Mouse (Mus musculus) gastrocnemius, postnatal 10 days (tissue): ENCODE data around the gene Kynu. TPM values are rescaled to one million over a fixed set of nuclear protein-coding genes. Genes with fewer than 3 reads are reported as not detected.
A peak's percentile ranks its signal among the peaks of the same experiment; 100 is the strongest.

Experiments used
- DNase-seq: peaks from one replicate; pipeline ENCODE4 v3.0.0; 2021; ENCODE audit warnings: mixed read lengths
- long read RNA-seq, 2 experiments: library from polyadenylated mRNA; stranded (forward); transcript quantifications; one replicate each; pipeline ENCODE4 v2.0.0; 2021
- total RNA-seq, 2 experiments: library from RNA; stranded (reverse); gene quantifications; 2 replicates each; pipeline ENCODE4 v1.2.3; 2021

Gene Kynu
- total RNA-seq, result not detected
- long read RNA-seq, experiment 1, result 0 reads
- long read RNA-seq, experiment 2, result 0 reads

GRCm38 (mm10) chr2:43555062-43555888 is at the start of gene Kynu:
Gene Kynu, plus strand, starts transcription at chr2:43555329.
- no peak for DNase-seq

DNA sequence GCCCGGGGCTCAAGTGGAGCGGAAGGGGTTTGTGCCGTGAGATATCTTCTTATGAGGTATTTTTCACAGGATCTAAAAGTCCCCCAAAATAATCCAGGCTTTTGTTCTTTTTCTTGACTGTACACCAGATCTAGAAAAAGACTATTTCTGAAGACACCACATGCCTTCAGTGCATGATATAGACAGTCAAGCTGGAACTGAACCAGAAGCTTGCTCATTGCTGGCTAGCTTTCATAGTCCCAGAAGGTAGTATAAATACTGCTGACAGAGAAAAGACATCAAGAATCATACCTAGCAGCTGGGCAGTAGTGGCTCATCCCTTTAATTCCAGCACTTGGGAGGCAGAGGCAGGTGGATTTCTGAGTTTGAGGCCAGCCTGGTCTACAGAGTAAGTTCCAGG is 48.9 kb upstream of the Kynu start:
- no peak for DNase-seq

DNA sequence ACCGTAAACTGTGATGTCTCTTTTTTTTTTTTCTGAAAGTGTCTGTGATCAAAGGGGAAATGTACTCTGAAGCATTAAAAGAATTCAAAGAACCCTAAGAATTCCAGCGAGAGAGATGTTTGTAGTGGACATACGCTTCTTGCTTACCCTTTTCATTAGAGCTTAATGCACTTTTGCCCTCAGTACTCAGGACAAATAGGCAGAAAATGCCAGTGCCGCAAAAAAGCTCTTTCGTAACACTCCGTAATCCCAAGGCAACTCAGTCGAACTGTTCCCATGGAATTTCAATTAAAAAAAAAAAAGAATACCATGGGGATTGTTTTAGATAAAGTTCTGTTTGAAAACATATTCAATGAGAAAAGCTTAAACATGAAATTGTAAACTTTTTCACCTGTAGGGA is 41.3 kb upstream of the Kynu start:
- DNase-seq, result no peak

- no peak for DNase-seq
Observed at GRCm38 (mm10) chr2:43534417-43534816, 20.7 kb upstream of the Kynu start.

DNA sequence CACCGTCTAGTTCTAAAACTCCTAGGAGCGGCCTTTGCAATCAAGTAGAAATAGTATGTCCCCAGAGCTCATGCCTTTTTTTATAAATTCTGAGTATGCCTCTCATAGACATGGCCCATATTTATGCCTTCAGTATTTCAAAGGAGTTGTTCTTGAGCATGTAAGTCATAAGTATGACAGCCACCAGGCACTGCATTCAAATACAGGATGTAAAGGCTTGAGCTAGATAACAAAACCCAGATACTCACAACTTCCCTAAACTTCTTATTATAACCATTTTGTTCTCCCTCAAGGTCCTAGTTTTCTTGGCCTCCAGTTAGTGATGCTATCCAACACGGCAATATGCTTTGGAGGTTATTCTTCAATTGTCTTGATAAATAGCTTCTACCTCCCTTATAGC is 12.5 kb upstream of the Kynu start:
- DNase-seq, result no peak

GRCm38 (mm10) chr2:43545665-43546064 is 9.5 kb upstream of the Kynu start:
- no peak for DNase-seq

DNA sequence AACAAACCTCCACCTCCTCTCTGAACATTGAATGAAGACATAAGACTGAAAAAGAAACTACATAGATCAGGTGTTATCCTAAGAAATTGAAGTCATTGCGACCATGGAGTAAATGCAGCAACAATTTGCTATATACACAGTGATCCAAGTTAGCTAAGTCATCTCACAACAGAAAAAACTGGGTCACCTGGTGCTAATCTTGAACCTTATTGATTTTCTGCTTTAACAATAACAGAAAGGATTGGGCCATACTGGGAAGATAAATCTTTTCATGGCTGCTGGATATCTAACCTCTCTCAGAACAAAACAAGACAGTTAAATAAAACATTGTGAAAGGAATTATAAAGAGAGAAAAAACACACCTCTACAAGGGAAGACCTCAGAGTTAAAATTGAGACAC is 8.7 kb upstream of the Kynu start:
- DNase-seq, result no peak

GRCm38 (mm10) chr2:43554216-43554615 is 913 bp upstream of the Kynu start:
- DNase-seq, result no peak

GRCm38 (mm10) chr2:43555889-43556285 is 758 bp downstream of the Kynu start:
- DNase-seq, result no peak

DNA sequence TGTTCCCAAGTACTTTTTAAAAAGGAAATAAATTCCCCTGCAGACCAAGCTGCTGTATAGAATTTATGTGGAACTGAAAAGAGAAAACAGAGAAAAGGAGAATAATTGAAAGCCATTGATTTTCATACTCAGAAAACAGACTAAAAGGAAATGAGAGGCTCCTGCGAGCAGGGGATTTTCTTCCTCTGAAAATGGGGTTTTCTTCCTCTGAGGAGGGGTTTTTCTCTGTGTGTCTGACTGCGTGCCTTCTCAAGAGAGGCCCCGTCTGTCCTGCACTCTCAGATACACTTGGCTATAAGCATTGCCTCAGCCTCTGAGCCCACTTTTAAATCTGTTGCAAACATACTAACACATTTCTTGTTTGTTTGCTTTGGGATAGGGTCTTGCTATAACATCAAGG is 1.9 kb downstream of the Kynu start:
- DNase-seq, result no peak

DNA sequence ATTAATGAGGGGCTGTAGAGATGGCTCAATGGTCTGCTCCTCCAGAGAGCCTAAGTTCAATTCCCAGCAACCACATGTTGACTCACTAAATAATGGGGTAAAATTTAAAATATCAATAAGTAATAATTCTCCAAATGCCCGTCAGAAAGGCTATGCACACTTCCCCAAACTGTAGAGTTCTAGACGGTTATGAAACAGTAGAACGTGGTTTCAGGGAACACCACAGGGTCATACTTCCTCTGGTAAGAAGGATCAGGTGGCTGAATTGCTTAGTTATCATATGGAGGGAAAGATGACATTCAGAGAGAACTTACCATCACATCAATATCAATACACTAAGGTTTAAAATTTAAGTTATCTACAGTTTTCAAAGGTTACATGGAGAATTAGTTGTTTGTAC is 6.1 kb downstream of the Kynu start:
- DNase-seq, result no peak

- no peak for DNase-seq
Observed at GRCm38 (mm10) chr2:43562779-43563178, 7.7 kb downstream of the Kynu start.

DNA sequence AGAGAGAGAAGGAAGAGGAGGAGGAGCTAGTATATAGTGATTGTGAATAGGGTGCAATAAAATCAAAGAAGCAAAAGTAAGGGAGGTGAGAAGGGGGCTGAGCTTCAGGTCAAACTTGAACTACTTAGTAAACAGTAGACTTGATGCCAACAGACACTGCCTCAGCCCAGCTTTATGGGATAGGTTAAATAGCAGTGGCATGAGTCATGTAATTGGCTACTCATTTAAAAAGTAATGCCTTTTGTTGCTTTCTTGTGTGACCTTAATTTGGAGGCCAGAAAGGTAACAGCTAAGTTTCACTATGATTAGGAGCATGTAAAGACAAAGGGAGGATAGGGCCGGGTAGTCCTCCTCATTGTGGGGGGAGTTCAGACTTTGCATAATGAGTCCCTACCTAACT is 13.3 kb downstream of the Kynu start:
- no peak for DNase-seq

DNA sequence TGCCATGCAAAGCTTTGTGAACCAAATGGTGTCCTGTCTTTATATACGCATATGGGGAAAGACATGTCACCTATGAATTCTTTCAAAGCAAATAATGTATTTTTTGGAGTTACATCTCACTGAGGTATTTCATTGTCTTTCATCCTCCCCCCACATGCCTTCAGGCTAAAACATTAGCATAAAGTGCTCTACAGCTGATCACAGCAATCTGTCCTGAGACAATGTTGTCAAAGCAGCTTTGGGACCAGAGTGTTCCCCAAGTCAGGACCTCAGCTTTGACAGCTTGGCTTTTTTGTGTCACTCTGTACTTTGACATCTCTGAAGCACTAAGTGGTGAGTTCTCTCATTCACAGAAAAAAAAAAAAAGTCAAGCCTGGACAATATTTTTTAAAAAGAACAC is 18.4 kb downstream of the Kynu start:
- DNase-seq, result no peak

DNA sequence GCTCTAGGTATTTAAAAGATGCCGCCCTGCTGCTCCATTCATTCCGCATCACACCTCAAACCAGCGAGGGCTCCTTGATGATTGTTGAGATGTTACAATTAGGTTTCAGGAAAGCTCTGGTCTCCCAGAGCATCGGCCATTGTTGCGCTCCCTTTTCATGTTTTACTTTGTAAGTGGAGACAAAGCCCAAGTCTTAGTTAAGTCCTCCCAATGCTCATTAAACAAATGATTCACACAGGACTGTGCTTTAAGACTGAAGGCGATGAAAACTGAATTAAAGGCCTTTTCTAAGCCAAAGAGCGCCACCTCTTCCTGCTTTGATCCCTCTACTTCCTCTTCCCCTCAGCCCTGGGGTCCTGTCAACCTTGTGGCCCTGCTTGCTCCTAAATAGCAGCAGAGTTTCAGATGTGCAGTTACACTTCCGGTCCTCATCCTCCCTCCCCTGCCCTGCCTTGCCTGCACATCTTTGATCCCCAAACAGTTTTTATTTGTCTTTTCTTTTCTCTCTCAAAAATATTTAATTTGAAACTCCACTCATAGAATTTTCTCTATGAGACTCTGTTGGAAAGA is 28.2 kb downstream of the Kynu start:
- DNase-seq, result no peak

GRCm38 (mm10) chr2:43585508-43585907 is 30.4 kb downstream of the Kynu start:
- no peak for DNase-seq

- DNase-seq, result no peak
Observed at GRCm38 (mm10) chr2:43587832-43588231, 32.7 kb downstream of the Kynu start.

- no peak for DNase-seq
Observed at GRCm38 (mm10) chr2:43592001-43592704, 37.0 kb downstream of the Kynu start.

- peak; percentile 22 for DNase-seq
Observed at GRCm38 (mm10) chr2:43613571-43613970, 58.4 kb downstream of the Kynu start.

- no peak for DNase-seq
Observed at GRCm38 (mm10) chr2:43621140-43621539, 66.0 kb downstream of the Kynu start.

DNA sequence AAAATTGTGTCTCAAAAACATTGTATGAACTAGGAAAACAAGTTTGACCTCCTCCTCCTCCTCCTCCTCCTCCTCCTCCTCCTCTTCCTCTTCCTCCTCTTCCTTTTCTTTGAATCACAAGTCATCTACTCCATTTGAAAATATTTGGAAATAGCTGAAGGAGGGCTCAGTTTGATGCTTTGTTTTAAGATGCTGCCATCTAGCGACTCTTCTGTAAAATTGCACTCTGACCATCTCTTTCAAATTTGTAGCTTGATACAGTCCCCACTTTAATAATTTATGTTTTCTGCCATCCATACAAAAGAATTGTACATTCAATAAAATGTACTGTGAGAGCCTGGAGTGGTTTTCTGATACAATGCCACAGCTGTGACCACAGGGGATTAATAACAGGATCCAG is 67.7 kb downstream of the Kynu start:
- DNase-seq, result no peak

DNA sequence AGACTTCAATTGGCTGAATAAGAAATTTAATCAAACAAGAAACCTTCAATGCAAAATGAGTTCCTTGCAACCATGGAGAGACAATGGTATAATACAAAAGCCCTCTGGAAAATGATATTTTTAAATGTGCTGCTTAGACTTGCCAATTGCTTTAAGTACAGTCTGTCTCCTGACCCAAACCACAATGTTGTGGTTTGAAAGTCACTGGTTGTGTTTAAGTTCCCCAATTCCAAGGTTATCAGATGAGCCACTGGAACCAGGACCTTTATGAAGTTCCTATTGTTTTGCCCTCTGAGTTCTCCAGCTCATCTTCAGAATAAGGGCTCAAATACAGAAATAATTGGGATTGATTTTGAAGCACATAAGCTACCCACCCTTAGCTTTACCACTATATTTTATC is 76.7 kb downstream of the Kynu start:
- no peak for DNase-seq

DNA sequence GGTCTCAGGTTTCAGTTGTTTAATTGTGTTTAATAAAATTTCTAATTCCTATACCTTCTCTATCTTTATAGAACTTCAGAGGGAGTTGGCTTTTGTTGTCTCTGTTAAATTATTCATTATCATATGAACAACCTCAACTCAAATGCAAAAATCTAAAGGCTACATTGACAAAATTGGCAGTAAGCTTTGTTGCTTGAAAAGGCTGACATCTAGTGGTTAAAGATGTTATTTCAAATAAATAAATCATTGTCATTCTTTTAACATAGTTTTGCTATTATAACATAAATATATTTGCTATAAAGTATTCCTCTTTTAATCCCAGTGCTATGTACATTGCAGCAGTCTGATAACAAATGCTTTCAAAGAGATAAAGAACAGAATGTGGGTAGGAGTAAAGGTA is 81.4 kb downstream of the Kynu start:
- DNase-seq, result no peak

- DNase-seq, result no peak
Observed at GRCm38 (mm10) chr2:43646962-43647361, 91.8 kb downstream of the Kynu start.
